Mouse (Mus musculus) lung, adult 2 months (tissue): ENCODE measurements around the gene Olfr432.
"Not testable (repeated sequence)": the region's sequence is repeated elsewhere in the genome, so short reads cannot be mapped to it uniquely, and the experiment has no call there.

Experiments used
- CTCF ChIP-seq: fragments of 200-500 bp; IDR thresholded peaks from 2 replicates; pipeline ENCODE4 v1.5.1; 2011; ENCODE audit warnings: mild to moderate bottlenecking, low read length, control low read depth; ENCODE audit not compliant: insufficient read depth
- POLR2A ChIP-seq: fragments of 200-500 bp; IDR thresholded peaks from 2 replicates; pipeline ENCODE4 v1.6.1; 2011; ENCODE audit warnings: low read depth, mild to moderate bottlenecking, control low read depth, low read length, borderline replicate concordance; ENCODE audit errors: extremely low read depth

GRCm38 (mm10) chr1:174004352-174005109 is 44.5 kb upstream of the Olfr432 start:
- not testable (repeated sequence) for TF ChIP-seq CTCF, POLR2A
